Mouse (Mus musculus): Measurements from ENCODE around the gene Add3.

DNA sequence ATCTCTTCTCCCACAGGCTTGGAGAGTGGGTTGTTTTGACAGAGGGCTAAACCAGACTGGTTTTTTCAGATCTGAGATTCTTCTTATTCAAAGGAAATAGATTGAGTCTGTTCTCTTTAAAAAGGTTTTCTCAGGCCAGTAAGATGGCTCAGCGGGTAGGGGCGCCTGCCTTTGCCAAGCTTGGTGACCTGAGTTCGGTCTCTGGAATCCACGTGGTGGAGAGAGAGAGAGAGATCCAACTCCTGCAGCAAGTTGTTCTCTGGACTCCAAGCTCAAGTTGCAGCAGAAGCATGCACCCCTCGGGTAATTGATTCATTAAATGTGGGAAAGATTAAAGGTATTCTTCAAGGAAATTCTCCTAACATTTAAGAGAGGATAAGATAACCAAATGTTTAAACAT lies 16.9 kb upstream of the Add3 start:
- no peak for TF ChIP-seq USF2 (conservative IDR thresholded peaks at IDR 0.05; ENCODE audit: low read depth, low read length)
- no peak for TF ChIP-seq CTCF (conservative IDR thresholded peaks at IDR 0.05 in 1 of 2, IDR thresholded peaks at IDR 0.05 in 1 of 2; ENCODE audit: low read depth in 2 of 2, low read length in 2 of 2)
- no peak for TF ChIP-seq MAZ (IDR thresholded peaks at IDR 0.05; ENCODE audit: low read depth, low read length)
- no peak for TF ChIP-seq ZNF384 (IDR thresholded peaks at IDR 0.05; ENCODE audit: low read depth, low read length)
- TF ChIP-seq POLR2A (IDR thresholded peaks at IDR 0.05; ENCODE audit: low read depth, low read length): no peak
- no peak for TF ChIP-seq E2F4 (IDR thresholded peaks at IDR 0.05; ENCODE audit: insufficient replicate concordance, low read depth, low read length)
- no peak for TF ChIP-seq GABPA (IDR thresholded peaks at IDR 0.05; ENCODE audit: insufficient replicate concordance, low read depth, low read length)
- no peak for TF ChIP-seq JUND (conservative IDR thresholded peaks at IDR 0.05; ENCODE audit: low read depth, low read length)
- TF ChIP-seq MAX (IDR thresholded peaks at IDR 0.05; ENCODE audit: low read length): no peak
- no peak for TF ChIP-seq MAFK (IDR thresholded peaks at IDR 0.05; ENCODE audit: insufficient replicate concordance, low read length)
- TF ChIP-seq CHD1 (IDR thresholded peaks at IDR 0.05; ENCODE audit: low read depth, low read length): no peak
- TF ChIP-seq JUN (IDR thresholded peaks at IDR 0.05; ENCODE audit: insufficient read depth, low read depth, low read length): no peak
- TF ChIP-seq ZKSCAN1 (IDR thresholded peaks at IDR 0.05; ENCODE audit: borderline replicate concordance, low read depth, low read length): no peak
